Mouse (Mus musculus): ENCODE data around the gene Phf10. TPM values are rescaled to one million over a fixed set of nuclear protein-coding genes. Genes with fewer than 3 reads are reported as not detected.
A peak's percentile ranks its signal among the peaks of the same experiment; 100 is the strongest.

Gene Phf10
- polyA plus RNA-seq, 1 experiment = 7.4 TPM

DNA sequence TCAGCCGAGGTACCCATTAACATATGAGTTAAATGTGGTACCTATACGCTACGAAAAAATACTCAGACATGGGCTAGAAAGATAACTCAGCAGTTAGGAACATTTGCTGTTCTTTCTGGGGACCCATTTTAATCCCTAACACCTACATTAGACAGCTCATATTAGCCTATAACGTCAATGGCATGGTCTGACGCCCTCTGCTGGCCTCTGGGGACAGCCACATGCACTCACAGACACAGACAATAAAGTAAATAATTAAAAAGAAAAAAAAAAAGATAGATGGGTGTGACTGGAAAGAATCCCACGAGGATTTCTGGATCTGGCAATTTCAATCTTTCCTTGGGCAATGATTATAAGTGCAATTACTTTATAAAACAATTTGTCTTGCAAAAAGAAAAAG is 48.7 kb downstream of the Phf10 start:
- WGBS = 49% methylated on average over 6 of the region's 6 CpGs
- peaks cover 2% of the 10 kb centered on the region; the same call in 1 of the 2 replicates for H3K27me3 ChIP-seq (ENCODE audit: control insufficient read depth, insufficient read depth, low read length)
- no peak overlapping the region for H3K27ac ChIP-seq (ENCODE audit: insufficient read depth, low read depth, low read length)
- no peaks in the 10 kb centered on the region for H3K4me1 ChIP-seq (ENCODE audit: control insufficient read depth, insufficient read depth, insufficient read length, low read length)
- no peak overlapping the region for H3K4me3 ChIP-seq (ENCODE audit: low read depth, low read length)
- TF ChIP-seq CTCF (IDR thresholded peaks at IDR 0.05; ENCODE audit: extremely low read depth, insufficient read length, insufficient replicate concordance, low read depth, low read length) = peak; percentile 42; the same call in 1 of the 2 replicates
- TF ChIP-seq POLR2A (IDR thresholded peaks at IDR 0.05; ENCODE audit: low read depth, low read length) = no peak
- H3K36me3 ChIP-seq (ENCODE audit: control insufficient read depth, insufficient read depth, low read length) = no peaks in the 10 kb centered on the region

DNA sequence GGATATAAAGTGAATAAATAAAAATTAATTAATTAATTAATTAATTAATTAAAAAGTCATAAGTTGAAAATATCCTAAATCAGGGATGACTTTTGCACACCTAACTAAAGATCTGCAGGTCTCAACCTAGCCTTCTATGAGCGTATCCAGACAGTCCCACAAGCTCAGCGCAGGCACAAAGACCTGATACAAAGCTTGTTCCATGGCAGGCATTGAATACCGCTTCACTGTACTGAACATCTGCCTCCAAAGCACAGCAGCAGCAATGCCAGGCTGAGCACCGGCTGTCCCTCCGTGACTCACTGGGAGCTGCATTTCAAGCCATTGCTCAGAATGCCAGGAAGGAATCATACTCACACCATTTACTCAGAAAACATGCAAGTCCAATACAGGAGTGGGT is 50.3 kb downstream of the Phf10 start:
- Histone ChIP-seq H3K36me3 (ENCODE audit: control insufficient read depth, insufficient read depth, low read length) (no peaks in the 10 kb centered on the region), H3K27me3 (ENCODE audit: control insufficient read depth, insufficient read depth, low read length) (peaks cover 2% of the 10 kb centered on the region; the same call in 1 of the 2 replicates), H3K4me3 (ENCODE audit: low read depth, low read length) (no peak overlapping the region), H3K4me1 (ENCODE audit: control insufficient read depth, insufficient read depth, insufficient read length, low read length) (no peaks in the 10 kb centered on the region), H3K27ac (ENCODE audit: insufficient read depth, low read depth, low read length) (no peak overlapping the region)
- TF ChIP-seq CTCF (IDR thresholded peaks at IDR 0.05; ENCODE audit: extremely low read depth, insufficient read length, insufficient replicate concordance, low read depth, low read length) (no peak), POLR2A (IDR thresholded peaks at IDR 0.05; ENCODE audit: low read depth, low read length) (no peak)
- WGBS = 94% methylated on average over 5 of the region's 5 CpGs

DNA sequence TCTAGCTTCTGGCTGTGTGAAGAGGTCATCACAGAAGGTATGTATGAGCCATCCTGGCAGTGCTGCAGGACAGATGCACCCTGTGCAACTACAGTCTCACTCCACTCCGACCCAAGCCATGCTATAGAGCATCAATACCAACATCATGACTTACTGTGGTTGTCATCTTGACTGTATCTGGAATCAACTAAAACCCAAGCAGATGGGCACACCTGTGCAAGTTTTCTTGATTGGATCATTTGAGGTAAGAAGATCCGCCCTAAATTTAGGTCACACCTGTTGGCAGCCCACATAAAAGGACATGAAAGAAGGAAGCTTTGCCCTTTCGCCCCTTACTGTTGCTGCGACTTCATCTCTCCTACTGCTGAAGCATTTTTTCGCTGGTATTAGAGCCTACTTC is 51.7 kb downstream of the Phf10 start:
- peaks cover 2% of the 10 kb centered on the region; the same call in 1 of the 2 replicates for H3K27me3 ChIP-seq (ENCODE audit: control insufficient read depth, insufficient read depth, low read length)
- no peaks in the 10 kb centered on the region for H3K4me1 ChIP-seq (ENCODE audit: control insufficient read depth, insufficient read depth, insufficient read length, low read length)
- H3K4me3 ChIP-seq (ENCODE audit: low read depth, low read length) = no peak overlapping the region
- H3K27ac ChIP-seq (ENCODE audit: insufficient read depth, low read depth, low read length) = no peak overlapping the region
- no peaks in the 10 kb centered on the region for H3K36me3 ChIP-seq (ENCODE audit: control insufficient read depth, insufficient read depth, low read length)
- WGBS = 72% methylated on average over 5 of the region's 5 CpGs
- TF ChIP-seq POLR2A (IDR thresholded peaks at IDR 0.05; ENCODE audit: low read depth, low read length) (no peak), CTCF (IDR thresholded peaks at IDR 0.05; ENCODE audit: extremely low read depth, insufficient read length, insufficient replicate concordance, low read depth, low read length) (no peak)

DNA sequence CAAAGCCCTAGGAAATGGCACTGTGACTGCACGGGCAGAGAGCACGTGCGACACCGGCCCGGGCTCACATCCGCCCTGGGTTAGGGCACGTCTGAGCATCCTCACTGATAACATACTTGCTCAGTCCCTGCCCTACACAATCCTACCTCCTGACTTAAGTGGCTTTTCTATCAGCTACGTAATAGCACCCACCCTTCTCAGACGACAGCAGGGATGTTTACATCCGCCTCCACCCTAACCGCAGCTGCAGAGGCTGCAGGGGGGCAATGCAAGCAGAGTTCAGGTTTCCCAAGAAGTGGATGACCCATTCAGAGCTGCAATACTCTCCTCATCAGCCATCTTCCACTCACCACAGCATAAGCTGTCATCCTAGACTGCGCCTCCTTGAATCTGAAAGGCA is 53.9 kb downstream of the Phf10 start:
- no peak overlapping the region for H3K27ac ChIP-seq (ENCODE audit: insufficient read depth, low read depth, low read length)
- no peaks in the 10 kb centered on the region for H3K36me3 ChIP-seq (ENCODE audit: control insufficient read depth, insufficient read depth, low read length)
- H3K4me3 ChIP-seq (ENCODE audit: low read depth, low read length) = no peak overlapping the region
- WGBS = 57% methylated on average over 12 of the region's 12 CpGs
- TF ChIP-seq CTCF (IDR thresholded peaks at IDR 0.05; ENCODE audit: extremely low read depth, insufficient read length, insufficient replicate concordance, low read depth, low read length) (no peak), POLR2A (IDR thresholded peaks at IDR 0.05; ENCODE audit: low read depth, low read length) (no peak)
- H3K4me1 ChIP-seq (ENCODE audit: control insufficient read depth, insufficient read depth, insufficient read length, low read length) = no peaks in the 10 kb centered on the region
- H3K27me3 ChIP-seq (ENCODE audit: control insufficient read depth, insufficient read depth, low read length) = peaks cover 2% of the 10 kb centered on the region; the same call in 1 of the 2 replicates

DNA sequence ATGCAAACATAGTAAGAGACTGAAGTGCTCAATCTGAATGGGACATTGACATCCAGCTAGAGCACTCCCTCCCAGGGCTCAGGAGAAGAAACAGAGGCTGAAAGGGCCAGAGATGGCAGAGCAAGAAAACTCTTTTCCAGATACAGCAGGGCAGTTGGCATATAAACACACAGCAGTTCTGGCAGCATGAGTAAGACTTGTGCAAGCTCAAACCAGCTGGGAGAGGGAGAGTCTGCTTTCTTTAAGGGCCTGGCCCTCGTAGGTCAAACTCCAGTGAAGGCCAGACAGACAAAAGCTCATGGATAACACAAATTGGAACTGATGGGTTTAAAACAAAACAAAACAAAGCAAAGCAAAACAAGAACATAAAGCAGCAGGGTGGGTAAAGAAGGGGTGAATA is 54.5 kb downstream of the Phf10 start:
- H3K27me3 ChIP-seq (ENCODE audit: control insufficient read depth, insufficient read depth, low read length) = peaks cover 2% of the 10 kb centered on the region; the same call in 1 of the 2 replicates
- no peak for TF ChIP-seq CTCF (IDR thresholded peaks at IDR 0.05; ENCODE audit: extremely low read depth, insufficient read length, insufficient replicate concordance, low read depth, low read length)
- H3K4me3 ChIP-seq (ENCODE audit: low read depth, low read length) = no peak overlapping the region
- no peaks in the 10 kb centered on the region for H3K4me1 ChIP-seq (ENCODE audit: control insufficient read depth, insufficient read depth, insufficient read length, low read length)
- H3K36me3 ChIP-seq (ENCODE audit: control insufficient read depth, insufficient read depth, low read length) = no peaks in the 10 kb centered on the region
- 27% methylated on average over 1 of the region's 1 CpGs for WGBS
- H3K27ac ChIP-seq (ENCODE audit: insufficient read depth, low read depth, low read length) = no peak overlapping the region

DNA sequence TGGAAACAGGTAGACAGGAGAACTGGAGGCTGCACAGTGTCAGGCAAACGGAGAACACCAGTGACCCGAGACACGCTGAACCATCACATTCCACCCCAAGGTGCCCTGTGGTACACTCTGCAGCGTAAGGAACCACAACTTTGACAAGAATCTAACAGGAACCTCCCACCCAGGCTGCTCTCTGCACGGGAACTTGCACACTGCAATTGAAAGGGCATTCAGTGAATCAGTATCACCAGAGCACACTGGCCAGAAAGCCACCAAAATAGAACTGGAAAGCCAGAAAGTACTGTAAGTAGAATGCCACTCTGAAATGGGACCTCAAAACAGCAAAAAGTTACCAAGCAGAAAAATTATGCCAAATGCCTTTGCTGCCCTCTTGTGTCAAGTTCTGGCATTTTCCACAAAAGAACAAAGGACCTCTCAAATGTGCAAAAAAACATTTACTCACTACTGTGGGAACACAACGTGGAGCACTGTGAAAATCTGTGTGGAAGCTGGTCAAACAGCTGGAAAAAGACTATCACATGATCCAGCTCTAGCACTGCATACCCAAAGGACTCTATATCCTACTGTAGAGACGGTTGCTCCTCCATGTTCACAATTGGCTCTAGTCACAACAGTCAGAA is 56.3 kb downstream of the Phf10 start:
- H3K36me3 ChIP-seq (ENCODE audit: control insufficient read depth, insufficient read depth, low read length) = no peaks in the 10 kb centered on the region
- H3K27me3 ChIP-seq (ENCODE audit: control insufficient read depth, insufficient read depth, low read length) = peaks cover 2% of the 10 kb centered on the region; the same call in 1 of the 2 replicates
- WGBS = 46% methylated on average over 7 of the region's 7 CpGs
- H3K4me1 ChIP-seq (ENCODE audit: control insufficient read depth, insufficient read depth, insufficient read length, low read length) = no peaks in the 10 kb centered on the region
- TF ChIP-seq CTCF (IDR thresholded peaks at IDR 0.05; ENCODE audit: extremely low read depth, insufficient read length, insufficient replicate concordance, low read depth, low read length) (peak; percentile 28; the same call in 1 of the 2 replicates), POLR2A (IDR thresholded peaks at IDR 0.05; ENCODE audit: low read depth, low read length) (no peak)
- H3K4me3 ChIP-seq (ENCODE audit: low read depth, low read length) = no peak overlapping the region
- H3K27ac ChIP-seq (ENCODE audit: insufficient read depth, low read depth, low read length) = no peak overlapping the region

DNA sequence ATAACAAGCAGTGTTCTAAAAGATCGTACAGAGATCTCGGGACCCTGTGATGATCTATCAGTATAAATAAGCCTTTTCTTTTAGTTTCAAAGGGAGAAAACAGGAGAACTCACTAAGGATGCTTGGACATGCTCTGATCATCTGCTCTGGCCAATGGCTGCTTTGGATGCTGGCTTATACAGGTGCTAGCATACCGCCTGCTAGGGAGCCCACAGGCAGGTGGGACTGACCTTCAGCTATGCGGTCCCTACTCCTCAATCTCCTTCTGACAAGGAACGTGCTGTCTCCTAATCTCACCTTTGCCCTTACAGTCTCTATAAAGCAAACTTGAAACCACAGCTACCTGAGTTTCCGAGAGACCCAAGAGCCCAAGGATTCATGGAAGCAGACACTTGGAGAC is 56.9 kb downstream of the Phf10 start:
- Histone ChIP-seq H3K27me3 (ENCODE audit: control insufficient read depth, insufficient read depth, low read length) (peaks cover 2% of the 10 kb centered on the region; the same call in 1 of the 2 replicates), H3K4me1 (ENCODE audit: control insufficient read depth, insufficient read depth, insufficient read length, low read length) (no peaks in the 10 kb centered on the region), H3K36me3 (ENCODE audit: control insufficient read depth, insufficient read depth, low read length) (no peaks in the 10 kb centered on the region), H3K4me3 (ENCODE audit: low read depth, low read length) (no peak overlapping the region), H3K27ac (ENCODE audit: insufficient read depth, low read depth, low read length) (no peak overlapping the region)
- WGBS = 85% methylated on average over 6 of the region's 6 CpGs
- TF ChIP-seq CTCF (IDR thresholded peaks at IDR 0.05; ENCODE audit: extremely low read depth, insufficient read length, insufficient replicate concordance, low read depth, low read length) = no peak
